Mouse (Mus musculus) midbrain, postnatal 0 days (tissue): ENCODE results near the gene Abcf2. TPM values are rescaled to one million over a fixed set of nuclear protein-coding genes. Genes with fewer than 3 reads are reported as not detected.

Experiments
- ATAC-seq: fragments of 200-750 bp; cut with Nextera tagmentation; 2 replicates; pipeline ENCODE4 v1.8.0; 2017; ENCODE audit warnings: moderate number of reproducible peaks, mild to moderate bottlenecking, moderate TSS enrichment, moderate library complexity; ENCODE audit not compliant: low FRiP score
- DNase-seq: peaks from one replicate; pipeline ENCODE4 v3.0.0-alpha.2; 2015; ENCODE audit warnings: low spot score
- H3K27ac ChIP-seq: fragments of 300-500 bp; sonication (generic); 2 replicates; pipeline ENCODE4 v1.5.1; 2014; ENCODE audit warnings: low read depth, mild to moderate bottlenecking, low read length, mixed read lengths
- H3K27me3 ChIP-seq: fragments of 300-500 bp; sonication (generic); 2 replicates; pipeline ENCODE4 v1.6.1; 2014; ENCODE audit warnings: low read length, control low read depth, mixed read lengths; ENCODE audit not compliant: insufficient read depth
- H3K36me3 ChIP-seq: fragments of 300-500 bp; sonication (generic); 2 replicates; pipeline ENCODE4 v1.6.1; 2014; ENCODE audit warnings: low read length, control low read depth, mixed read lengths; ENCODE audit not compliant: insufficient read depth
- H3K4me1 ChIP-seq: fragments of 300-500 bp; sonication (generic); 2 replicates; pipeline ENCODE4 v1.6.1; 2014; ENCODE audit warnings: mild to moderate bottlenecking, control low read depth, antibody characterized with exemption, low read length, mixed read lengths; ENCODE audit not compliant: insufficient read depth
- H3K4me2 ChIP-seq: fragments of 300-500 bp; sonication (generic); 2 replicates; pipeline ENCODE4 v1.6.1; 2014; ENCODE audit warnings: low read depth, mild to moderate bottlenecking, low read length, mixed read lengths; ENCODE audit not compliant: poor library complexity, severe bottlenecking
- H3K4me3 ChIP-seq: fragments of 300-500 bp; sonication (generic); 2 replicates; pipeline ENCODE4 v1.5.1; 2014; ENCODE audit warnings: low read depth, mild to moderate bottlenecking, low read length, moderate library complexity
- H3K9ac ChIP-seq: fragments of 300-500 bp; sonication (generic); replicated peaks from 2 replicates; pipeline ENCODE4 v1.6.1; 2014; ENCODE audit warnings: mild to moderate bottlenecking, low read length, moderate library complexity, mixed read lengths; ENCODE audit not compliant: poor library complexity, severe bottlenecking
- H3K9me3 ChIP-seq: fragments of 300-500 bp; sonication (generic); 2 replicates; pipeline ENCODE4 v1.6.1; 2016; ENCODE audit warnings: low read length, control low read depth
- CTCF ChIP-seq: IDR thresholded peaks from 2 replicates; pipeline ENCODE4 v1.5.1; 2016; ENCODE audit warnings: antibody characterized with exemption, mild to moderate bottlenecking
- WGBS: fragments of 180-500 bp; shearing (Covaris S2); extraction: QIAGEN DNeasy Blood & Tissue Kit; methylation state at CpG from one replicate; pipeline ENCODE4 v1.1.7; 2014; 5-methylcytosine and 5-hydroxymethylcytosine counted together
- microRNA counts: library from miRNA; unstranded; fragments of <30 nt; microRNA quantifications from one replicate; lab custom pipeline; 2015
- microRNA-seq: library from miRNA; unstranded; fragments of <30 nt; microRNA quantifications from one replicate; pipeline ENCODE4, GENCODE M21; 2016; ENCODE audit warnings: borderline number of aligned reads
- polyA plus RNA-seq: library from polyadenylated mRNA; unstranded; fragments of >200 nt; fragmentation: Nextera tagmentation; extraction: Ambion mirVana; gene quantifications from 2 replicates; pipeline ENCODE4 v1.2.1, GENCODE M21; 2015
- total RNA-seq: library from RNA; depleted of rRNA; stranded (reverse); fragments of >200 nt; gene quantifications from 2 replicates; pipeline ENCODE4 v1.2.3, GENCODE M21; 2014; rRNA removed

The Abcf2 gene
- total and polyA plus RNA-seq, 2 experiments from 2014 or later: 55.9 to 58.2 TPM

- no peak overlapping the region for H3K9ac ChIP-seq
- WGBS: 5% methylated on average over 34 of the region's 34 CpGs
- ATAC-seq (no peak), DNase-seq (no peak)
- H3K27ac ChIP-seq: no peak overlapping the region
- no peaks in the 10 kb centered on the region for H3K36me3 ChIP-seq
- no peak for TF ChIP-seq CTCF
- H3K27me3 ChIP-seq: peaks cover 72% of the 10 kb centered on the region
- H3K4me2 ChIP-seq: peak overlapping the region; percentile 96
- no peaks in the 10 kb centered on the region for H3K9me3 ChIP-seq
- peak overlapping the region; percentile 48 for H3K4me3 ChIP-seq
- no peaks in the 10 kb centered on the region for H3K4me1 ChIP-seq
Observed at GRCm38 (mm10) chr5:24525360-24526189, 51.7 kb downstream of the Abcf2 start.

GRCm38 (mm10) chr5:24524522-24524921, 52.7 kb downstream of the Abcf2 start:
- H3K36me3 ChIP-seq: no peaks in the 10 kb centered on the region
- peaks cover 72% of the 10 kb centered on the region for H3K27me3 ChIP-seq
- no peak overlapping the region for H3K27ac ChIP-seq
- no peak for TF ChIP-seq CTCF
- no peak overlapping the region for H3K4me3 ChIP-seq
- WGBS: 16% methylated on average over 4 of the region's 4 CpGs
- H3K4me2 ChIP-seq: no peak overlapping the region
- no peaks in the 10 kb centered on the region for H3K4me1 ChIP-seq
- no peak for DNase-seq
- H3K9me3 ChIP-seq: no peaks in the 10 kb centered on the region
- ATAC-seq: no peak
- H3K9ac ChIP-seq: no peak overlapping the region

- peaks cover 65% of the 10 kb centered on the region for H3K27me3 ChIP-seq
- no peak for ATAC-seq
Observed at GRCm38 (mm10) chr5:24523806-24524205, 53.5 kb downstream of the Abcf2 start.

GRCm38 (mm10) chr5:24521366-24521765, 55.9 kb downstream of the Abcf2 start:
- Histone ChIP-seq H3K9me3 (no peaks in the 10 kb centered on the region), H3K4me2 (no peak overlapping the region)
- ATAC-seq: no peak

More at GRCm38 (mm10) chr5:24523806-24524205, 53.5 kb downstream of the Abcf2 start:
- Histone ChIP-seq H3K4me2 (no peak overlapping the region), H3K36me3 (no peaks in the 10 kb centered on the region), H3K27ac (no peak overlapping the region), H3K4me1 (no peaks in the 10 kb centered on the region), H3K9ac (no peak overlapping the region), H3K4me3 (no peak overlapping the region), H3K9me3 (no peaks in the 10 kb centered on the region)
- 45% methylated on average over 8 of the region's 8 CpGs for WGBS
- DNase-seq: no peak
- TF ChIP-seq CTCF: no peak

More at GRCm38 (mm10) chr5:24521366-24521765, 55.9 kb downstream of the Abcf2 start:
- Histone ChIP-seq H3K9ac (no peak overlapping the region), H3K27ac (no peak overlapping the region), H3K4me1 (no peaks in the 10 kb centered on the region), H3K36me3 (no peaks in the 10 kb centered on the region), H3K4me3 (no peak overlapping the region), H3K27me3 (peaks cover 44% of the 10 kb centered on the region)
- 67% methylated on average over 8 of the region's 8 CpGs for WGBS
- DNase-seq: no peak
- no peak for TF ChIP-seq CTCF

MicroRNAs within 50 kb of the gene (microRNA counts, 519-probe panel; counts per million panel counts)
- microRNA mmu-miR-671-3p (lab: Ali Mortazavi, UCI): 528 counts per million, percentile 58 among the panel's probes with 10 or more counts
- microRNA mmu-miR-671-5p (lab: Ali Mortazavi, UCI): 528 counts per million, percentile 58 among the panel's probes with 10 or more counts

Small RNA genes lying within 50 kb of the gene (microRNA-seq; reads per million reads assigned to microRNA genes)
- 491 reads per million, percentile 65 among the genes with 10 or more reads in this experiment for gene Mir671

Other genes with a start within 250 kb of the Abcf2 start
- gene Kcnh2, start 225.9 kb downstream of the Abcf2 start, total RNA-seq: 46.9 and 60.2 TPM in 2 replicates
- 10.1 and 11.1 TPM in 2 replicates for gene Kcnh2, start 225.9 kb downstream of the Abcf2 start, polyA plus RNA-seq
- 11.0 and 14.2 TPM in 2 replicates for gene Nos3, start 212.7 kb downstream of the Abcf2 start, total RNA-seq
- gene Nos3, start 212.7 kb downstream of the Abcf2 start, polyA plus RNA-seq: 7.0 and 7.5 TPM in 2 replicates
- gene Atg9b, start 185.3 kb downstream of the Abcf2 start, total RNA-seq: 6.7 and 7.4 TPM in 2 replicates
- 5.3 and 7.2 TPM in 2 replicates for gene Atg9b, start 185.3 kb downstream of the Abcf2 start, polyA plus RNA-seq
- gene Abcb8, start 183.8 kb downstream of the Abcf2 start, total RNA-seq: 65.8 and 71.7 TPM in 2 replicates
- gene Abcb8, start 183.8 kb downstream of the Abcf2 start, polyA plus RNA-seq: 42.4 and 51.6 TPM in 2 replicates
- 0.05 TPM in 1 of 2 replicates, not detected in the other for gene Asic3, start 164.1 kb downstream of the Abcf2 start, total RNA-seq
- 0.29 and 0.59 TPM in 2 replicates for gene Asic3, start 164.1 kb downstream of the Abcf2 start, polyA plus RNA-seq
- gene Cdk5, start 153.9 kb downstream of the Abcf2 start, total RNA-seq: 96.5 and 104 TPM in 2 replicates
- gene Cdk5, start 153.9 kb downstream of the Abcf2 start, polyA plus RNA-seq: 168 and 182 TPM in 2 replicates
- 35.7 and 42.1 TPM in 2 replicates for gene Slc4a2, start 153.6 kb downstream of the Abcf2 start, total RNA-seq
- gene Slc4a2, start 153.6 kb downstream of the Abcf2 start, polyA plus RNA-seq: 11.5 and 11.8 TPM in 2 replicates
- gene Fastk, start 132.2 kb downstream of the Abcf2 start, total RNA-seq: 139 and 174 TPM in 2 replicates
- 97.9 and 109 TPM in 2 replicates for gene Fastk, start 132.2 kb downstream of the Abcf2 start, polyA plus RNA-seq
- gene Tmub1, start 129.6 kb downstream of the Abcf2 start, total RNA-seq: 52.1 and 91.5 TPM in 2 replicates
- 65.3 and 65.5 TPM in 2 replicates for gene Tmub1, start 129.6 kb downstream of the Abcf2 start, polyA plus RNA-seq
- gene Agap3, start 125.3 kb downstream of the Abcf2 start, total RNA-seq: 239 and 282 TPM in 2 replicates
- 116 and 120 TPM in 2 replicates for gene Agap3, start 125.3 kb downstream of the Abcf2 start, polyA plus RNA-seq
- gene Gbx1, start 50.3 kb downstream of the Abcf2 start, total RNA-seq: 0.33 TPM in 1 of 2 replicates, not detected in the other
- 0.09 and 0.12 TPM in 2 replicates for gene Gbx1, start 50.3 kb downstream of the Abcf2 start, polyA plus RNA-seq
- gene Asb10, start 36.5 kb downstream of the Abcf2 start, total RNA-seq: 1.2 TPM in 1 of 2 replicates, not detected in the other
- 0.31 and 0.39 TPM in 2 replicates for gene Asb10, start 36.5 kb downstream of the Abcf2 start, polyA plus RNA-seq
- gene 4931409K22Rik, start 20.7 kb downstream of the Abcf2 start, total RNA-seq: not detected in 2 replicates
- gene 4931409K22Rik, start 20.7 kb downstream of the Abcf2 start, polyA plus RNA-seq: not detected in 2 replicates
- 31.3 and 32.8 TPM in 2 replicates for gene Chpf2, start 9.3 kb upstream of the Abcf2 start, total RNA-seq
- 25.5 and 26.3 TPM in 2 replicates for gene Chpf2, start 9.3 kb upstream of the Abcf2 start, polyA plus RNA-seq
- gene Smarcd3, start 46.9 kb upstream of the Abcf2 start, total RNA-seq: 279 and 347 TPM in 2 replicates
- gene Smarcd3, start 46.9 kb upstream of the Abcf2 start, polyA plus RNA-seq: 187 and 189 TPM in 2 replicates
- 44.9 and 45.3 TPM in 2 replicates for gene Nub1, start 108.1 kb upstream of the Abcf2 start, total RNA-seq
- 45.1 and 45.9 TPM in 2 replicates for gene Nub1, start 108.1 kb upstream of the Abcf2 start, polyA plus RNA-seq
- gene Wdr86, start 153.3 kb upstream of the Abcf2 start, total RNA-seq: 13.4 and 16.5 TPM in 2 replicates
- gene Wdr86, start 153.3 kb upstream of the Abcf2 start, polyA plus RNA-seq: 6.7 and 7.0 TPM in 2 replicates
- gene Crygn, start 180.5 kb upstream of the Abcf2 start, total RNA-seq: not detected in 2 replicates
- 2.1 and 5.0 TPM in 2 replicates for gene Crygn, start 180.5 kb upstream of the Abcf2 start, polyA plus RNA-seq